Mouse (Mus musculus) lung, adult 2 months (tissue): ENCODE results near the gene Dnajb12.

Experiments
- CTCF ChIP-seq: fragments of 200-500 bp; IDR thresholded peaks from 2 replicates; pipeline ENCODE4 v1.5.1; 2011; ENCODE audit warnings: mild to moderate bottlenecking, low read length, control low read depth; ENCODE audit not compliant: insufficient read depth
- POLR2A ChIP-seq: fragments of 200-500 bp; IDR thresholded peaks from 2 replicates; pipeline ENCODE4 v1.6.1; 2011; ENCODE audit warnings: low read depth, mild to moderate bottlenecking, control low read depth, low read length, borderline replicate concordance; ENCODE audit errors: extremely low read depth

DNA sequence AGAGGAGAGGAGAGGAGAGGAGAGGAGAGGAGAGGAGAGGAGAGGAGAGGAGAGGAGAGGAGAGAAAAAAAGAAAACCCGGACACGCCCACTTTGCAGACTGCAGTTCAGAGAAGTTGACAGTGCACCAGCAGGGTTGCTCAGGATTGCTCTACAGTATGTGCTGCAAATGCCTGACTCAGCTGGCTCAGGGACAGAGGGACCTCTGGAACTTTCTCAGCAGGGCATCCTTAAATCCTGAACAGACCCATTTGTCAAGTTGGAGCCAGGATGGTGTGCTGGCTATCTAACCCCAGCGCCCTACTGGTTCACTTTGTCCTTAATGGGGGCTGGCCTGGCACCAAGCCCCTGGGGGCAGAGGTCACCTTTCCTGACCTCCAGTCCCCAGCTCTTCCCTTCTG is 54.7 kb downstream of the Dnajb12 start:
- TF ChIP-seq CTCF (no peak), POLR2A (no peak)
